Mouse (Mus musculus): ENCODE measurements around the gene Retreg1. TPM values are rescaled to one million over a fixed set of nuclear protein-coding genes. Genes with fewer than 3 reads are reported as not detected.

Gene Retreg1
- polyA plus RNA-seq, 1 experiment from 2014 or later, result 2.2 TPM

DNA sequence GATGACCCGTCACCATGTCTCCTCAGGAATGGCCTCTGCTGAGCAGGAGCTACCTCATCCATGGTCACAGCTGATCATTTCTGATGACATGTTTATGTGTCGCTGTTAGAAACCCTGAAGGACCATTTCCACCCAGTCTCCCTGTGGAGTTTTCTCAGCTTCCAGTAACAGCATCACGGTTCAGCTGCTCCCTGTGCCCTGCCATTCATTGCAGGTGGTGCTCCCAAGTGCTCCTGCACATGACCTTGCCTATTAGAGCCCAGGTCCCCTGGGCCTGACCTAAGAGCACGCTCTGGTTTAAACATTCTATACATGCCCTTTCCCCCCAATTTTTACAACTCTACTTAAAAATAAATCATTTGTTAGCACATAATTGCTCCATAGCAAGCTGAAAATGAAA, 169.9 kb downstream of the Retreg1 start:
- no peak overlapping the region for H3K4me3 ChIP-seq (ENCODE audit: low read depth, low read length)
- no peak overlapping the region for H3K27ac ChIP-seq (ENCODE audit: low read depth, low read length)
- DNase-seq (ENCODE audit: low spot score), result no peak
- H3K36me3 ChIP-seq (ENCODE audit: control insufficient read depth, insufficient read depth, low read length), result no peaks in the 10 kb centered on the region
- no peaks in the 10 kb centered on the region for H3K4me1 ChIP-seq (replicated peaks; ENCODE audit: control insufficient read depth, insufficient read depth, low read length)
- no peaks in the 10 kb centered on the region for H3K9me3 ChIP-seq (ENCODE audit: control insufficient read depth, low read length)
- no peaks in the 10 kb centered on the region for H3K27me3 ChIP-seq (ENCODE audit: control insufficient read depth, insufficient read depth, low read length)
- H3K4me2 ChIP-seq (ENCODE audit: low read depth, low read length, severe bottlenecking), result no peak overlapping the region
- no peak for ATAC-seq (replicated peaks; ENCODE audit: low FRiP score)
- no peak overlapping the region for H3K9ac ChIP-seq (ENCODE audit: low read length)
- 68% methylated on average over 4 of the region's 4 CpGs for WGBS

DNA sequence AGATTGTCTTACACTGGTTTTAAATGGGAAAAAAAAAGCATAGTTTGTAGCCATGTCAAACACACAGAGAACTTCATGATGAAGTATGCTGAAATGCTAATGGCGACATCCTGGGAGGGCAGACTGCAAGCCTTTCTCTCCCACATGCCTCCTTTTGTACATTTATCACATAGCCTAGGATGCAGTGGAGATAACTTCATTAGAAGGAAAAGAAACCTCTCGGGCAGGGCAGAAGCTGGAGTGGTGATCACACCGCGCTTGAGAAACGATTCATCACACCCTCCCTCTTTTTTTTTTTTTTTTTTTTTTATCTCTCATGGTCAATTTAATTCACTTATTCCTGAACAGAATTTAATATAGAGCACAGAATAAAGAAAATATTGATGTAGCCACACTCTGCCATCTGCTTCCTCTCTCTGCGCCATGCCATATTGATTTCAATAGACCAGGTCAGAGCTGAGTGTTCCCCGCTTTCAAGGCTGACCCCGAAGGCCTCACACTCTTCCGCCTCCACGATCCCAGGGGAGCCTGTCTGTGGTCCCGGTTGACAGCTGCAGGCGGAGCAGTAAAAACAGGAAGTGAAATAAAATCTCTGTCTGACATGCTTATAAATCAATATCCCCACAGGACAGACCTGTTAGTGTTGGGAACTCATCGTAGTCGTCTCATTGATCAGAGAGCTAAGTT, 173.1 kb downstream of the Retreg1 start:
- Histone ChIP-seq H3K4me1 (replicated peaks; ENCODE audit: control insufficient read depth, insufficient read depth, low read length) (no peaks in the 10 kb centered on the region), H3K9me3 (ENCODE audit: control insufficient read depth, low read length) (no peaks in the 10 kb centered on the region), H3K27me3 (ENCODE audit: control insufficient read depth, insufficient read depth, low read length) (no peaks in the 10 kb centered on the region), H3K4me2 (ENCODE audit: low read depth, low read length, severe bottlenecking) (no peak overlapping the region), H3K27ac (ENCODE audit: low read depth, low read length) (no peak overlapping the region), H3K9ac (ENCODE audit: low read length) (no peak overlapping the region), H3K4me3 (ENCODE audit: low read depth, low read length) (no peak overlapping the region), H3K36me3 (ENCODE audit: control insufficient read depth, insufficient read depth, low read length) (no peaks in the 10 kb centered on the region)
- ATAC-seq (replicated peaks; ENCODE audit: low FRiP score) (0 out of 2 replicates have a peak, but pooled peaks have one; percentile 36), DNase-seq (ENCODE audit: low spot score) (no peak)
- 68% methylated on average over 14 of the region's 14 CpGs for WGBS

DNA sequence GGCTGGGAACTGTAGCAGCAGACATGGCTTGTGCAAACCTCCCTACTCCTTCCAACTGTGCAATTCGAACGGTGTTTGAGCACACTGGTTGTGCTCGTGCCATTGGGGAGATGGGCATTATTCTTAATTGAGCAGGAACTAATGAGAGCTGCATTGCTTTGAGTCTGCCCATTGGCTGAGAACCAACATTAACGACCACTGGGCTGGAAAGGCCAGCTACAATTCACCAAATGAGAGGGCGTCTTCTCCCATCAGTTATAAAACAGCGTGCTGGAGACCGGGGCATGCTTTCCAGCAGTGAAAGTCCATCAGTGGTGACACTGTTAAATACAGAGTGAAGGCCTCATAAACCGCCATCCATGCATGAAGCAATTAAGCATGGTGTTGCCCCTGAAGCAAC, 178.7 kb downstream of the Retreg1 start:
- no peaks in the 10 kb centered on the region for H3K9me3 ChIP-seq (ENCODE audit: control insufficient read depth, low read length)
- H3K4me3 ChIP-seq (ENCODE audit: low read depth, low read length), result no peak overlapping the region
- WGBS, result 34% methylated on average over 8 of the region's 8 CpGs
- H3K36me3 ChIP-seq (ENCODE audit: control insufficient read depth, insufficient read depth, low read length), result no peaks in the 10 kb centered on the region
- H3K27me3 ChIP-seq (ENCODE audit: control insufficient read depth, insufficient read depth, low read length), result no peaks in the 10 kb centered on the region
- DNase-seq (ENCODE audit: low spot score) (no peak), ATAC-seq (replicated peaks; ENCODE audit: low FRiP score) (peak; percentile 74)
- no peak overlapping the region for H3K27ac ChIP-seq (ENCODE audit: low read depth, low read length)
- H3K4me1 ChIP-seq (replicated peaks; ENCODE audit: control insufficient read depth, insufficient read depth, low read length), result no peaks in the 10 kb centered on the region
- no peak overlapping the region for H3K4me2 ChIP-seq (ENCODE audit: low read depth, low read length, severe bottlenecking)
- no peak overlapping the region for H3K9ac ChIP-seq (ENCODE audit: low read length)

DNA sequence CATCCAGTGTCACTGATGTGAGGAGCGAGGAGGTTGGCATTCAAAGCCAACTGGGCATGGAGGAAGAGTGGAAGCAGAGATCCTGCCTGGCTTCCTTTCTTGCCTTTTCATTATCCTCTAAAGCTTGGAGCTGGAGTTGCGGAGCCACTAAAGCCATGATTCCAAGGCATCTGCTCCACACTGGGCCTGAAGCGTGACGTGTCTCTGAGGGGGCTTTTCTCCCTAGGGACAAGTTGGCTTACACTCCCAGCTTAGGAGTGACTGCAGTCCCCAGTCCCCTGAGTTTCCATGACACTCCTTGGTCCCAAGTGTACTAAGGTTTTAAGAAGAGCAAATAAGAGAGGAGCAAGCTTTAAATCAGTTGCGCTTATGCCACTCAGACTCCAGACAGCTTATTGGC, 179.7 kb downstream of the Retreg1 start:
- Histone ChIP-seq H3K9me3 (ENCODE audit: control insufficient read depth, low read length) (no peaks in the 10 kb centered on the region), H3K9ac (ENCODE audit: low read length) (no peak overlapping the region), H3K4me2 (ENCODE audit: low read depth, low read length, severe bottlenecking) (no peak overlapping the region), H3K36me3 (ENCODE audit: control insufficient read depth, insufficient read depth, low read length) (no peaks in the 10 kb centered on the region), H3K4me1 (replicated peaks; ENCODE audit: control insufficient read depth, insufficient read depth, low read length) (no peaks in the 10 kb centered on the region), H3K27me3 (ENCODE audit: control insufficient read depth, insufficient read depth, low read length) (no peaks in the 10 kb centered on the region), H3K4me3 (ENCODE audit: low read depth, low read length) (no peak overlapping the region), H3K27ac (ENCODE audit: low read depth, low read length) (no peak overlapping the region)
- no peak for ATAC-seq (replicated peaks; ENCODE audit: low FRiP score)
- DNase-seq (ENCODE audit: low spot score), result no peak
- 85% methylated on average over 5 of the region's 5 CpGs for WGBS

Small RNA genes within 50 kb of the gene (microRNA-seq; reads per million reads assigned to microRNA genes)
- gene Mir7212 (ENCODE audit: insufficient number of aligned reads), result not detected

Other genes starting within 250 kb of the Retreg1 start
- 72.6 and 72.7 TPM in 2 replicates for gene Myo10, start 220.7 kb upstream of the Retreg1 start, polyA plus RNA-seq (2014; fragmentation: Nextera tagmentation; extraction: Ambion mirVana)
- 29.5 and 32.7 TPM in 2 replicates for gene Zfp622, start 141.2 kb downstream of the Retreg1 start, polyA plus RNA-seq (2014; fragmentation: Nextera tagmentation; extraction: Ambion mirVana)

Data from forebrain, embryonic 11.5 days (tissue).